Mouse (Mus musculus): ENCODE measurements around the gene 4930426L09Rik. TPM values are rescaled to one million over a fixed set of nuclear protein-coding genes. Genes with fewer than 3 reads are reported as not detected.

Gene 4930426L09Rik
- polyA plus RNA-seq, 1 experiment: 2.4 TPM

- Histone ChIP-seq H3K4me1 (ENCODE audit: control insufficient read depth, insufficient read depth, low read length) (peaks cover 4% of the 10 kb centered on the region), H3K4me3 (replicated peaks; ENCODE audit: control insufficient read depth, low read depth, low read length) (no peak overlapping the region), H3K27ac (ENCODE audit: control insufficient read depth, insufficient read depth, low read depth, low read length, poor library complexity) (no peak overlapping the region)
- WGBS: 30% methylated on average over 4 of the region's 4 CpGs
- TF ChIP-seq CTCF (IDR thresholded peaks at IDR 0.05; ENCODE audit: control insufficient read depth, insufficient read depth, low read length) (no peak), POLR2A (IDR thresholded peaks at IDR 0.05; ENCODE audit: borderline replicate concordance, control insufficient read depth, low read depth, low read length) (no peak)
Measured at GRCm38 (mm10) chr2:18974882-18975645, 23.1 kb upstream of the 4930426L09Rik start.

- peaks cover 6% of the 10 kb centered on the region for H3K4me1 ChIP-seq (ENCODE audit: control insufficient read depth, insufficient read depth, low read length)
- no peak for TF ChIP-seq POLR2A (IDR thresholded peaks at IDR 0.05; ENCODE audit: borderline replicate concordance, control insufficient read depth, low read depth, low read length)
- TF ChIP-seq CTCF (IDR thresholded peaks at IDR 0.05; ENCODE audit: control insufficient read depth, insufficient read depth, low read length): no peak
- H3K4me3 ChIP-seq (replicated peaks; ENCODE audit: control insufficient read depth, low read depth, low read length): no peak overlapping the region
- 54% methylated on average over 2 of the region's 2 CpGs for WGBS
- no peak overlapping the region for H3K27ac ChIP-seq (ENCODE audit: control insufficient read depth, insufficient read depth, low read depth, low read length, poor library complexity)
Measured at GRCm38 (mm10) chr2:18976175-18976574, 22.0 kb upstream of the 4930426L09Rik start.

- Histone ChIP-seq H3K27ac (ENCODE audit: control insufficient read depth, insufficient read depth, low read depth, low read length, poor library complexity) (0 out of 2 replicates have a peak overlapping the region, but pooled peaks have one; percentile 23), H3K4me3 (replicated peaks; ENCODE audit: control insufficient read depth, low read depth, low read length) (no peak overlapping the region), H3K4me1 (ENCODE audit: control insufficient read depth, insufficient read depth, low read length) (peaks cover 6% of the 10 kb centered on the region)
- 77% methylated on average over 10 of the region's 10 CpGs for WGBS
- TF ChIP-seq POLR2A (IDR thresholded peaks at IDR 0.05; ENCODE audit: borderline replicate concordance, control insufficient read depth, low read depth, low read length) (no peak), CTCF (IDR thresholded peaks at IDR 0.05; ENCODE audit: control insufficient read depth, insufficient read depth, low read length) (no peak)
Measured at GRCm38 (mm10) chr2:18977201-18977805, 20.8 kb upstream of the 4930426L09Rik start.

- Histone ChIP-seq H3K27ac (ENCODE audit: control insufficient read depth, insufficient read depth, low read depth, low read length, poor library complexity) (no peak overlapping the region), H3K4me3 (replicated peaks; ENCODE audit: control insufficient read depth, low read depth, low read length) (no peak overlapping the region), H3K4me1 (ENCODE audit: control insufficient read depth, insufficient read depth, low read length) (peaks cover 10% of the 10 kb centered on the region)
- TF ChIP-seq POLR2A (IDR thresholded peaks at IDR 0.05; ENCODE audit: borderline replicate concordance, control insufficient read depth, low read depth, low read length) (no peak), CTCF (IDR thresholded peaks at IDR 0.05; ENCODE audit: control insufficient read depth, insufficient read depth, low read length) (no peak)
- WGBS: 79% methylated on average over 4 of the region's 4 CpGs
Measured at GRCm38 (mm10) chr2:18979046-18979445, 19.1 kb upstream of the 4930426L09Rik start.

GRCm38 (mm10) chr2:18979675-18980074, 18.5 kb upstream of the 4930426L09Rik start:
- 68% methylated on average over 7 of the region's 7 CpGs for WGBS
- Histone ChIP-seq H3K4me3 (replicated peaks; ENCODE audit: control insufficient read depth, low read depth, low read length) (no peak overlapping the region), H3K4me1 (ENCODE audit: control insufficient read depth, insufficient read depth, low read length) (peaks cover 10% of the 10 kb centered on the region), H3K27ac (ENCODE audit: control insufficient read depth, insufficient read depth, low read depth, low read length, poor library complexity) (no peak overlapping the region)
- TF ChIP-seq POLR2A (IDR thresholded peaks at IDR 0.05; ENCODE audit: borderline replicate concordance, control insufficient read depth, low read depth, low read length) (no peak), CTCF (IDR thresholded peaks at IDR 0.05; ENCODE audit: control insufficient read depth, insufficient read depth, low read length) (no peak)

GRCm38 (mm10) chr2:18982581-18982980, 15.6 kb upstream of the 4930426L09Rik start:
- TF ChIP-seq POLR2A (IDR thresholded peaks at IDR 0.05; ENCODE audit: borderline replicate concordance, control insufficient read depth, low read depth, low read length) (no peak), CTCF (IDR thresholded peaks at IDR 0.05; ENCODE audit: control insufficient read depth, insufficient read depth, low read length) (no peak)
- H3K27ac ChIP-seq (ENCODE audit: control insufficient read depth, insufficient read depth, low read depth, low read length, poor library complexity): peak overlapping the region; percentile 19; the same call in 1 of the 2 replicates
- 43% methylated on average over 6 of the region's 6 CpGs for WGBS

GRCm38 (mm10) chr2:18983546-18983945, 14.6 kb upstream of the 4930426L09Rik start:
- H3K4me1 ChIP-seq (ENCODE audit: control insufficient read depth, insufficient read depth, low read length): peaks cover 6% of the 10 kb centered on the region
- no peak overlapping the region for H3K4me3 ChIP-seq (replicated peaks; ENCODE audit: control insufficient read depth, low read depth, low read length)
- TF ChIP-seq CTCF (IDR thresholded peaks at IDR 0.05; ENCODE audit: control insufficient read depth, insufficient read depth, low read length) (no peak), POLR2A (IDR thresholded peaks at IDR 0.05; ENCODE audit: borderline replicate concordance, control insufficient read depth, low read depth, low read length) (no peak)
- peak overlapping the region; percentile 62; the same call in 1 of the 2 replicates for H3K27ac ChIP-seq (ENCODE audit: control insufficient read depth, insufficient read depth, low read depth, low read length, poor library complexity)

More at GRCm38 (mm10) chr2:18982581-18982980, 15.6 kb upstream of the 4930426L09Rik start:
- peaks cover 6% of the 10 kb centered on the region for H3K4me1 ChIP-seq (ENCODE audit: control insufficient read depth, insufficient read depth, low read length)
- no peak overlapping the region for H3K4me3 ChIP-seq (replicated peaks; ENCODE audit: control insufficient read depth, low read depth, low read length)

- peaks cover 8% of the 10 kb centered on the region for H3K4me1 ChIP-seq (ENCODE audit: control insufficient read depth, insufficient read depth, low read length)
- H3K27ac ChIP-seq (ENCODE audit: control insufficient read depth, insufficient read depth, low read depth, low read length, poor library complexity): peak overlapping the region; percentile 54
- H3K4me3 ChIP-seq (replicated peaks; ENCODE audit: control insufficient read depth, low read depth, low read length): no peak overlapping the region
- WGBS: 61% methylated on average over 15 of the region's 15 CpGs
- no peak for TF ChIP-seq CTCF (IDR thresholded peaks at IDR 0.05; ENCODE audit: control insufficient read depth, insufficient read depth, low read length)
- no peak for TF ChIP-seq POLR2A (IDR thresholded peaks at IDR 0.05; ENCODE audit: borderline replicate concordance, control insufficient read depth, low read depth, low read length)
Measured at GRCm38 (mm10) chr2:18984095-18984847, 13.9 kb upstream of the 4930426L09Rik start.

Data from bone marrow, adult 2 months (tissue).